Mouse (Mus musculus): ENCODE data around the gene Olfr824. TPM values are rescaled to one million over a fixed set of nuclear protein-coding genes. Genes with fewer than 3 reads are reported as not detected.
"Not testable (repeated sequence)": the region's sequence is repeated elsewhere in the genome, so short reads cannot be mapped to it uniquely, and the experiment has no call there.

Olfr824 gene
- total RNA-seq (2015; ENCODE audit: low replicate concordance) (not detected in 2 replicates), total RNA-seq (2017; ENCODE audit: low replicate concordance) (not detected in 2 replicates)

DNA sequence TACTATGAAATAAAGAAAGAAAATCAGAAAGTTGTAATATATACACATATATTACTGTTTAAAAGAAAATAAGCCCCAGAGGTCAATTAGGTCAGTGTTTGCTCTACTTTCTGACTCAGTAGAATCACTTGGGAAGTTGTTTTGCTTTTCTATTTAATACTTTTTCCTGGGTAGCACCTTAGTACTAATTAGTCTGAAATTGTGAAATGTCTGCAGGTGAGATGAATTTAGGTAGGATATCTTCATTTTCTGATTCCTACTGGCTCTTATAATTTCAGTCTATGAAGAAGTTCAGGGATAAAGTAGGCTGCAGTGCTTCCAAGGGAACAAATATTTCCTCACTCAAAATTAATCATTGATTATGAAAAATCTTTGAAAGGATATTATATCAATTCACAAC lies at the start of gene Olfr824:
Gene Olfr824 (minus strand): TSS at position 101 of the 400 bp plus-strand sequence.
- ATAC-seq (replicated peaks; ENCODE audit: low FRiP score, poor library complexity, severe bottlenecking): not testable (repeated sequence)

DNA sequence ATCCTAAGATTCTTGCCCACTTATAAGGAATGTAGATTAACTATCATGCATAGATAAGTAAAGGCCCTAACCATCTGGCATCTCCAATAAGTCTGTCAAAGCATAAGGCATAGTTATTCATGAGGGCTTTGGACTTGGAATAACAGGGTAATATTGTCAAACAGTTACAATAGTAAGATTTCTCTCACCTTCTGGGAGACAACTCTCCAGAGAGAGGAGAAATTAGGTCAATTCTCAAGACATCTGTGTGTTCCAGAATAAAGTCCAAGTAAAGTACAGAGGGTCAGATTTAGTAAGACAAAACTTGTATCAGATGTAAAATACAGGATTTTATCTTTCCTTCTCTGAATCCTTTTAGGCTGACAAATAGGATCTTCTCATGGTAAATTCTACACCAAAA lies 36.9 kb upstream of the Olfr824 start, which contains the start of gene Olfr825:
Gene Olfr825 (minus strand): TSS at position 101 of the 400 bp plus-strand sequence.
- no peak for ATAC-seq (replicated peaks; ENCODE audit: low FRiP score, poor library complexity, severe bottlenecking)

DNA sequence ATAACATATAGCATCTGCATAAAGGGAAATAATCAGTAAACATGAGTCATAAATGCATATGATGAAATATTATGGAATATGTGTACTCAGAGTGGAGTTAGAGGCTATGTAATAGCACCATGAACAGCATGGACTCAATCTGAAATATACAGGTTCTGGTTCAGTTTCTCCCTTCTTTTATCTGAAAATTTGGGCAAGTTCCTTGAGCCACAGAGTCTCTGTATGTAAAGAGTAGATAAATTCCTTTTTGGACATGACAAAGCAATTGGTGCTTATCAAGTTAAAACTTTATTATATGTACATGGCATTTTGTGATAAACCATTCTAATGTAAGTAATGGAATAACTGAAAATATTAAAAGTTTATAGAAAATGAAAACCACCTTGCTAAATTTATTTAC lies 35.4 kb upstream of the Olfr824 start:
- no peak for ATAC-seq (replicated peaks; ENCODE audit: low FRiP score, poor library complexity, severe bottlenecking)

DNA sequence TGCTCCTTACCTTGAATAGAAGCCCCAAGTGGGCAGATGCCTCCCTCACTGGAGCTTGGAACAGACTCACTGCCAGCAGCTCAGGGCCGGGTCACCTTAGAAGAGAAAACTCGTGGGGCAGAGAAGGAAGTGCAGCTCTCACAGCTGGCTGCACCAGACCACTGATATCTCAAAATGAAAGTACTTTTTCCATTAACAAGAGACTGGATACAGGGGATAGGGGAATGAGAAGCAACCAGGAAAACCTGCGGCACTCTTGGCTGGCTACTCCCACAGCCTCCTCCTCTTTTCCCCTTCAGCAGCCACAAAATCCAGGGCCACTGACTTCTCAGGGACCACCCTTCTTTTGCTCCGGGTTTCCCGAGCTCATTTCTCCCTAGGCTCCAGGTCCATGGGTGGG lies 14.3 kb upstream of the Olfr824 start:
- ATAC-seq (replicated peaks; ENCODE audit: low FRiP score, poor library complexity, severe bottlenecking): no peak

DNA sequence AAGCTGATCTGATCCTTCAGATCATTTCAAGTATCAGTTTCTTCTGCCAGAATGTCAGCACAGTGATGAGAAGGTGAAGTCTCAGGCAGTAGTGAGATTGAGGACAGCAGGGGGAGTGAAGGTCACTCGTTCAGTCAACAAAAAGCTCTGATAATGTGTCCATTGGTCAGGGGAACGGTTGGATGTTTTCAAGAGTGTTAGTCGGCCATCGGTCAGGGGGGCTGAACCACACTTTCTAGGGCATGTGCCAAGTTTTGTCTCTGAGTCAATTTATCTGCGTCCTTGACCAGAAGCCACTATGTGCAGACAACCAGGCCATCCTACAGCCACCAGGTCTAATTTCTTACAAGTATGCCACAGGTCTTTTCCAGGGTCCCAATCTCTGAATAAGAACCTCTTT lies 12.7 kb upstream of the Olfr824 start:
- ATAC-seq (replicated peaks; ENCODE audit: low FRiP score, poor library complexity, severe bottlenecking): not testable (repeated sequence)

DNA sequence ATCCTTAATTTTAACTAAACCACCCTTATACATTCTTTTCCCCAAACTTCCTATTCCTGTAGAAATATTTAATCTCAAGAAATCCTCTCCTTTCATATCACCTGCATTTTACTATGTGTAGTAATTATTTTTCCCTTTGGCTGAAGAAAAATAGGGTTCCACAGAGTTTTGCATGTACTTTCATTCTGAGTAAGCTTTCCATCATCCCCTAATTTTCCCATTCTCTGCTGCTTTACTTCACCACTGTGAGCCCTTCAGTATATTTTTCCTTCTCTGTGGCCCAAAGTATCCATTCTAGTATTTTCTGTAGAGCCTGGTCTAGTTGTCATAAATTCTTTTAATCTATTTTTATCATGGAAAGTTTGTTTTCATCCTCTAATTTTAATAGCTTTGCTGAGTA lies 5.0 kb upstream of the Olfr824 start:
- ATAC-seq (replicated peaks; ENCODE audit: low FRiP score, poor library complexity, severe bottlenecking): no peak

DNA sequence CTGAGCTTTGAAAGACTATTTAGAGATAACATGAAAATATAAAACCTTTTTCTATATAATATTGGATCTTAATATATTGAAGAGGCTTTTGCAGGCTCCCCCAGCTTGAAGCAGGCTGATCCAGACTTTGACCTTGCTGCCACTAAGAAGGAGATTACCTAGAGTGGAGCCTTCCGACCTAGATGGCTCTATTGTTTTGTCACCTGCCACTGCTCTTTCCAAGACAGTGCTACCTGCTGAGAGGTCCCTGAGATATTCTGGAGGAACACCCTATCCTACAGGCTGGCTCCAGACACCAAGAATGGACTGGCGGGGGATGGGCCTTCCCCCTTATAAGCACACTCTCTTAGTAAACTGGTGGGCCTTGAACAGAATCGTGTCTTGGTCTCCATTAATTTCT lies 13.8 kb downstream of the Olfr824 start:
- not testable (repeated sequence) for ATAC-seq (replicated peaks; ENCODE audit: low FRiP score, poor library complexity, severe bottlenecking)

DNA sequence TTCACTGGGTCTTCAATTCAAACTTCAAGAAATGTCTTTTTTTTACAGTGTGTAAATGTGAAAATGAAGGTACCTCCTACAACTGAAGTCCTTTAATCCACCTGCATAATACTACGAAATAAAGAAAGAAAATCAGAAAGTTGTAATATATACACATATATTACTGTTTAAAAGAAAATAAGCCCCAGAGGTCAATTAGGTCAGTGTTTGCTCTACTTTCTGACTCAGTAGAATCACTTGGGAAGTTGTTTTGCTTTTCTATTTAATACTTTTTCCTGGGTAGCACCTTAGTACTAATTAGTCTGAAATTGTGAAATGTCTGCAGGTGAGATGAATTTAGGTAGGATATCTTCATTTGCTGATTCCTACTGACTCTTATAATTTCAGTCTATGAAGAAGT lies 14.5 kb downstream of the Olfr824 start, which contains the start of gene Olfr823:
Gene Olfr823 (minus strand): TSS at position 101 of the 400 bp plus-strand sequence.
- ATAC-seq (replicated peaks; ENCODE audit: low FRiP score, poor library complexity, severe bottlenecking): not testable (repeated sequence)

DNA sequence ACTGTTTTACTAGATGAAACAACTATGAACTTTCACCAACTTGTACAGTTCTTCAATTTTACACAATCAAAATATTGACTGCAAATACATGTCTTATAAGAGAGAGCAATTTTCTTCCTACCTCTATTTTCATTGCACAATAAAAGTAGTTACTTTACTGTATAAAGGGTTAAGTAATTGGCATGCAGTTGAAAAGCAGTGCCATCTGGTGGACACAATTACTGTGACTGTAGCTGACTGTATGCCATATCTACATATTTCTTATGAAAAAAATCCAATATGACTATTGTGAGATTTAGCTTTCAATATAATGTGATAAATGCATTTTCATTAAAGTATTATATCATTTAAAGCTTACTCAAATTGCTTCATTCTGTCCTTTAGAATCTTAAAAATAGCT lies 33.7 kb downstream of the Olfr824 start:
- no peak for ATAC-seq (replicated peaks; ENCODE audit: low FRiP score, poor library complexity, severe bottlenecking)

DNA sequence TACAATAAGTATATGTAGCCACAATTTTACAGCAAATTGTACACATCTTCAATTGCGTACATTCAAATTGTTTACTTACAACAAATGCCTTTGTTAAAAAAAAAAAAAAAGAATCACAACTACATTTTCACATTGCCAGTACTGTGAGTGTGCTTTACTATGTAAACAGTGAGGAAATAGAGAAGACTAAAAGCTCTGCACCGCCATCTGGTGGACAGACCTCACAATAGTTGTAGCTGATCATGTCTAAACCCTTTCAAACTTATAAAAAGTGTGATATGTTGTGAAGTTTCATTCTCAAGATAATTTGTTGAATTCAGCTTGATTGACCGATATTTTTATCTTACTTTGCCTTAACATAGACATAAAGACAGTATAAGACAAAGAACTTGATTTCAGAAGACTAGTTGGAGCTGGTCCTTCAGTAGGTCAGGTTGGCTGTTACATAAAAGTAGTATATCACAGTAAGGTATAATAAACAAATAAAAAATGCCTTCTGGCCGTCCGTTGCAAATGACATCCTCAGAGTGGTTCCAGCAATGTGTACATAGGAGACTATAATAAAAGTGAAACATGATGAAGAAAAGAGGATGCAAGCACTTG lies 36.9 kb downstream of the Olfr824 start:
- no peak for ATAC-seq (replicated peaks; ENCODE audit: low FRiP score, poor library complexity, severe bottlenecking)

Other genes starting within 250 kb of the Olfr824 start
- not detected in 2 replicates for gene Olfr815, start 224.1 kb downstream of the Olfr824 start, total RNA-seq (2015; ENCODE audit: low replicate concordance)
- not detected in 2 replicates for gene Olfr815, start 224.1 kb downstream of the Olfr824 start, total RNA-seq (2017; ENCODE audit: low replicate concordance)
- not detected in 2 replicates for gene Olfr816, start 214.4 kb downstream of the Olfr824 start, total RNA-seq (2015; ENCODE audit: low replicate concordance)
- not detected in 2 replicates for gene Olfr816, start 214.4 kb downstream of the Olfr824 start, total RNA-seq (2017; ENCODE audit: low replicate concordance)
- gene Olfr818, start 180.9 kb downstream of the Olfr824 start, total RNA-seq (2015; ENCODE audit: low replicate concordance): not detected in 2 replicates
- not detected in 2 replicates for gene Olfr818, start 180.9 kb downstream of the Olfr824 start, total RNA-seq (2017; ENCODE audit: low replicate concordance)
- not detected in 2 replicates for gene Olfr819, start 162.7 kb downstream of the Olfr824 start, total RNA-seq (2015; ENCODE audit: low replicate concordance)
- not detected in 2 replicates for gene Olfr819, start 162.7 kb downstream of the Olfr824 start, total RNA-seq (2017; ENCODE audit: low replicate concordance)
- not detected in 2 replicates for gene Olfr247, start 153.9 kb downstream of the Olfr824 start, total RNA-seq (2015; ENCODE audit: low replicate concordance)
- gene Olfr247, start 153.9 kb downstream of the Olfr824 start, total RNA-seq (2017; ENCODE audit: low replicate concordance): not detected in 2 replicates
- not detected in 2 replicates for gene Gm10310, start 144.9 kb downstream of the Olfr824 start, total RNA-seq (2015; ENCODE audit: low replicate concordance)
- not detected in 2 replicates for gene Gm10310, start 144.9 kb downstream of the Olfr824 start, total RNA-seq (2017; ENCODE audit: low replicate concordance)
- gene Olfr820, start 117.4 kb downstream of the Olfr824 start, total RNA-seq (2015; ENCODE audit: low replicate concordance): not detected in 2 replicates
- gene Olfr820, start 117.4 kb downstream of the Olfr824 start, total RNA-seq (2017; ENCODE audit: low replicate concordance): not detected in 2 replicates
- gene Olfr821, start 99.7 kb downstream of the Olfr824 start, total RNA-seq (2015; ENCODE audit: low replicate concordance): not detected in 2 replicates
- gene Olfr821, start 99.7 kb downstream of the Olfr824 start, total RNA-seq (2017; ENCODE audit: low replicate concordance): not detected in 2 replicates
- not detected in 2 replicates for gene Olfr822, start 58.8 kb downstream of the Olfr824 start, total RNA-seq (2015; ENCODE audit: low replicate concordance)
- not detected in 2 replicates for gene Olfr822, start 58.8 kb downstream of the Olfr824 start, total RNA-seq (2017; ENCODE audit: low replicate concordance)
- not detected in 2 replicates for gene Olfr823, start 14.6 kb downstream of the Olfr824 start, total RNA-seq (2015; ENCODE audit: low replicate concordance)
- not detected in 2 replicates for gene Olfr823, start 14.6 kb downstream of the Olfr824 start, total RNA-seq (2017; ENCODE audit: low replicate concordance)
- not detected in 2 replicates for gene Olfr825, start 36.8 kb upstream of the Olfr824 start, total RNA-seq (2015; ENCODE audit: low replicate concordance)
- not detected in 2 replicates for gene Olfr825, start 36.8 kb upstream of the Olfr824 start, total RNA-seq (2017; ENCODE audit: low replicate concordance)
- gene Olfr826, start 54.2 kb upstream of the Olfr824 start, total RNA-seq (2015; ENCODE audit: low replicate concordance): not detected in 2 replicates
- gene Olfr826, start 54.2 kb upstream of the Olfr824 start, total RNA-seq (2017; ENCODE audit: low replicate concordance): not detected in 2 replicates
- gene Olfr827, start 84.4 kb upstream of the Olfr824 start, total RNA-seq (2015; ENCODE audit: low replicate concordance): not detected in 2 replicates
- not detected in 2 replicates for gene Olfr827, start 84.4 kb upstream of the Olfr824 start, total RNA-seq (2017; ENCODE audit: low replicate concordance)
- not detected in 2 replicates for gene Neurod4, start 150.2 kb upstream of the Olfr824 start, total RNA-seq (2015; ENCODE audit: low replicate concordance)
- not detected in 2 replicates for gene Neurod4, start 150.2 kb upstream of the Olfr824 start, total RNA-seq (2017; ENCODE audit: low replicate concordance)
- gene Tespa1, start 192.9 kb upstream of the Olfr824 start, total RNA-seq (2015; ENCODE audit: low replicate concordance): 4.7 and 12.6 TPM in 2 replicates
- 3.3 and 9.2 TPM in 2 replicates for gene Tespa1, start 192.9 kb upstream of the Olfr824 start, total RNA-seq (2017; ENCODE audit: low replicate concordance)

Measured in erythroid progenitor cell, adult 5-6 weeks (primary cell).